Mouse (Mus musculus) liver, postnatal 0 days (tissue): ENCODE measurements around the gene Hpcal1. TPM values are rescaled to one million over a fixed set of nuclear protein-coding genes. Genes with fewer than 3 reads are reported as not detected.
"Not testable (repeated sequence)": the region's sequence is repeated elsewhere in the genome, so short reads cannot be mapped to it uniquely, and the experiment has no call there.

Source experiments
- ATAC-seq: fragments of 200-750 bp; cut with Nextera tagmentation; 2 replicates; pipeline ENCODE4 v1.8.0; 2017; ENCODE audit warnings: mild to moderate bottlenecking, moderate library complexity
- DNase-seq: peaks from one replicate; pipeline ENCODE4 v3.0.0-alpha.2; 2016
- H3K27ac ChIP-seq: fragments of 300-500 bp; sonication (generic); 2 replicates; pipeline ENCODE4 v1.5.1; 2014; ENCODE audit warnings: antibody characterized with exemption, moderate library complexity, mild to moderate bottlenecking, low read depth
- H3K27me3 ChIP-seq: fragments of 300-500 bp; sonication (generic); 2 replicates; pipeline ENCODE4 v1.6.1; 2014; ENCODE audit warnings: low read length, control low read depth, mixed read lengths; ENCODE audit not compliant: insufficient read depth
- H3K36me3 ChIP-seq: fragments of 300-500 bp; sonication (generic); replicated peaks from 2 replicates; pipeline ENCODE4 v1.6.1; 2014; ENCODE audit warnings: mild to moderate bottlenecking, control low read depth, low read length, moderate library complexity, mixed read lengths; ENCODE audit not compliant: insufficient read depth
- H3K4me1 ChIP-seq: fragments of 300-500 bp; sonication (generic); 2 replicates; pipeline ENCODE4 v1.6.1; 2014; ENCODE audit warnings: antibody characterized with exemption, mild to moderate bottlenecking, control low read depth; ENCODE audit not compliant: insufficient read depth
- H3K4me2 ChIP-seq: fragments of 300-500 bp; sonication (generic); 2 replicates; pipeline ENCODE4 v1.6.1; 2014; ENCODE audit warnings: low read depth, mild to moderate bottlenecking, low read length, moderate library complexity, mixed read lengths
- H3K4me3 ChIP-seq: fragments of 300-500 bp; sonication (generic); 2 replicates; pipeline ENCODE4 v1.5.1; 2014; ENCODE audit warnings: low read depth, low read length
- H3K9ac ChIP-seq: fragments of 300-500 bp; sonication (generic); replicated peaks from 2 replicates; pipeline ENCODE4 v1.6.1; 2014; ENCODE audit warnings: mild to moderate bottlenecking, moderate library complexity
- H3K9me3 ChIP-seq: fragments of 300-500 bp; sonication (generic); 2 replicates; pipeline ENCODE4 v1.6.1; 2016; ENCODE audit warnings: mild to moderate bottlenecking, control low read depth, low read length, mixed read lengths
- CTCF ChIP-seq: sonication (generic); IDR thresholded peaks from 2 replicates; pipeline ENCODE4 v1.5.1; 2016; ENCODE audit warnings: antibody characterized with exemption, low read depth
- EP300 ChIP-seq: IDR thresholded peaks from 2 replicates; pipeline ENCODE4 v1.6.1; 2016; ENCODE audit warnings: antibody characterized with exemption, low read depth, mild to moderate bottlenecking
- WGBS: fragments of 180-500 bp; shearing (Covaris S2); extraction: QIAGEN DNeasy Blood & Tissue Kit; methylation state at CpG from one replicate; pipeline ENCODE4 v1.1.7; 2014; ENCODE audit not compliant: insufficient replicate concordance; 5-methylcytosine and 5-hydroxymethylcytosine counted together
- polyA plus RNA-seq: library from polyadenylated mRNA; unstranded; fragments of >200 nt; fragmentation: Nextera tagmentation; extraction: Ambion mirVana; gene quantifications from 2 replicates; pipeline ENCODE4 v1.2.1, GENCODE M21; 2015

Hpcal1 gene
- polyA plus RNA-seq, 1 experiment from 2014 or later: 20.8 TPM

DNA sequence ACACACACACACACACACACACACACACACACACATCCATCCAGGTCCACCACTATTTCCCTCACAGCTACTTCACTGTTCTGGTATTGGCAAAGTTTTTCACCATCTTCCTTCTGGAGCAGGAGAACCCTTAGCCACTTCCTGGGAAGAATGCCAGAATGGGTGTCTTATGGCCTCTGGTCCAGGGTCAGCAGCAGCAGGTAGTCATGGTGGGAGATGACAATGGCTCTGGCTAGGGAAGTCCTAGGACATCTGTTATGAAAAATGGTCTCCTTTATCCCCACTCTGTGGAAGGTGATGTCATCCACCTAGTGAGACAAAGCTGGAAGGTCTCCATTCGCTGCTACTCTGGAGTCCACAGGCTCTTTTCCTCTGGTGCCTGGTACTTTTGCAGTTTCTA, 64.1 kb downstream of the Hpcal1 start:
- no peak for ATAC-seq
- Histone ChIP-seq H3K27ac (no peak overlapping the region), H3K36me3 (no peaks in the 10 kb centered on the region), H3K4me3 (no peak overlapping the region), H3K9ac (no peak overlapping the region), H3K27me3 (no peaks in the 10 kb centered on the region), H3K4me2 (no peak overlapping the region), H3K9me3 (no peaks in the 10 kb centered on the region), H3K4me1 (peaks cover 12% of the 10 kb centered on the region)
- WGBS: 82% methylated on average over 1 of the region's 1 CpGs
- TF ChIP-seq EP300: no peak
- no peak for TF ChIP-seq CTCF
- DNase-seq: no peak

DNA sequence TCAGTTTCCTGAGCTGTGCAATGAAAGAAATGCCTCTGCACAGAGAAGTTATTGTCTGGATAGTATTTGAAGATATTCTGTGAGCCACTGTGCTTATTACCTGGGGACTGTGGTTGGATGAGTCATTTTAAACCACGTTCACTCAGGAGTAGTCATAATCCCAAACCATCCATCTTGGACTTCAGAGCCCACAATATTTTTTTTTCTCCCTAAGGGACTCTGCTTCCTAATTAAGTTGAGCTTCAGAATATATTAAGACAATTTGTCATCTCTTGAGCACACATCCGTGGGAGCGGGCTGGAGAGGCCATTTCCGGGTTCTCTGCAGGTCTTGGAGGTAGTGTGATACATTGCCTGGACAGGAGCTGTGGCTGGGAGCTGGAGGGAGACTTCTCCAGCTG, 66.2 kb downstream of the Hpcal1 start:
- 72% methylated on average over 4 of the region's 4 CpGs for WGBS
- TF ChIP-seq CTCF: no peak
- no peak for TF ChIP-seq EP300
- H3K27me3 ChIP-seq: no peaks in the 10 kb centered on the region

GRCm38 (mm10) chr12:17762286-17762933, 71.8 kb downstream of the Hpcal1 start:
- no peaks in the 10 kb centered on the region for H3K27me3 ChIP-seq
- peaks cover 13% of the 10 kb centered on the region for H3K4me1 ChIP-seq
- 65% methylated on average over 6 of the region's 6 CpGs for WGBS
- H3K36me3 ChIP-seq: no peaks in the 10 kb centered on the region
- no peak for DNase-seq
- no peak overlapping the region for H3K27ac ChIP-seq
- ATAC-seq: no peak
- H3K9ac ChIP-seq: no peak overlapping the region
- H3K4me2 ChIP-seq: no peak overlapping the region
- TF ChIP-seq CTCF (no peak), EP300 (no peak)
- H3K4me3 ChIP-seq: no peak overlapping the region
- no peaks in the 10 kb centered on the region for H3K9me3 ChIP-seq

More for the DNA sequence above, 66.2 kb downstream of the Hpcal1 start:
- H3K27ac ChIP-seq: no peak overlapping the region
- H3K9me3 ChIP-seq: no peaks in the 10 kb centered on the region
- H3K4me1 ChIP-seq: no peaks in the 10 kb centered on the region
- no peak for ATAC-seq
- H3K4me2 ChIP-seq: no peak overlapping the region
- no peak for DNase-seq
- H3K4me3 ChIP-seq: no peak overlapping the region
- no peak overlapping the region for H3K9ac ChIP-seq
- no peaks in the 10 kb centered on the region for H3K36me3 ChIP-seq

GRCm38 (mm10) chr12:17763054-17763453, 72.4 kb downstream of the Hpcal1 start:
- Histone ChIP-seq H3K4me2 (no peak overlapping the region), H3K27ac (no peak overlapping the region), H3K27me3 (no peaks in the 10 kb centered on the region), H3K9me3 (no peaks in the 10 kb centered on the region), H3K36me3 (no peaks in the 10 kb centered on the region), H3K9ac (no peak overlapping the region), H3K4me1 (peaks cover 13% of the 10 kb centered on the region), H3K4me3 (no peak overlapping the region)
- ATAC-seq: no peak
- no peak for DNase-seq
- TF ChIP-seq CTCF (no peak), EP300 (no peak)

GRCm38 (mm10) chr12:17764005-17764404, 73.3 kb downstream of the Hpcal1 start:
- peak; percentile 26 for DNase-seq
- no peaks in the 10 kb centered on the region for H3K9me3 ChIP-seq
- no peaks in the 10 kb centered on the region for H3K36me3 ChIP-seq
- peak; percentile 77 for ATAC-seq
- H3K27me3 ChIP-seq: no peaks in the 10 kb centered on the region
- no peak for TF ChIP-seq EP300
- no peak for TF ChIP-seq CTCF
- no peak overlapping the region for H3K9ac ChIP-seq
- no peak overlapping the region for H3K4me2 ChIP-seq
- peaks cover 13% of the 10 kb centered on the region for H3K4me1 ChIP-seq
- WGBS: 67% methylated on average over 3 of the region's 3 CpGs
- no peak overlapping the region for H3K4me3 ChIP-seq
- no peak overlapping the region for H3K27ac ChIP-seq

DNA sequence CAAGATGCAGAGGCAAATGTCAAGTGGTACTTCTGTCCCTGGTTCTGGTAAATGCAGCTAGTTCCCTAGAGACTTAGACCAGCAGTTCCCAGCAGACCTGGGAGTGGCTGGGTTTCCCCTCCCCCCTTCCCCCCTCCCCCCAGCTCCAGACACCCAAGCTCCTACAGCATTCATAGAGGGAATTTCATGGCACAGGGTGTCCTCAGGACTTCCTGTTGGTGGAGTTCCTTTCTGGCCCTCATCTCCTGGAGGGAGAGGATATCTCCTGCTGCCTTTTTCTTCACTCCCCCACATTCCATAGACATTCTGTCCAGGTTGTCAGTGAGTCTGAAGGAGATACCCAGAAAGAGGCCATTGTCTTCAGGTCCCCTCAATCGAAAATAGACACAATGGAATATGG, 76.9 kb downstream of the Hpcal1 start:
- H3K4me2 ChIP-seq, DNase-seq, H3K36me3 ChIP-seq, H3K4me3 ChIP-seq, H3K27ac ChIP-seq, H3K9ac ChIP-seq, H3K27me3 ChIP-seq, ATAC-seq, H3K9me3 ChIP-seq: not testable (repeated sequence)
- 72% methylated on average over 1 of the region's 1 CpGs for WGBS
- H3K4me1 ChIP-seq: peaks cover 21% of the 10 kb centered on the region
